Mouse (Mus musculus) hindbrain, embryonic 14.5 days (tissue): ENCODE measurements around the gene Ldhc. TPM values are rescaled to one million over a fixed set of nuclear protein-coding genes. Genes with fewer than 3 reads are reported as not detected.
"Not testable (repeated sequence)": the region's sequence is repeated elsewhere in the genome, so short reads cannot be mapped to it uniquely, and the experiment has no call there.

Experiments used
- ATAC-seq: fragments of 200-750 bp; cut with Nextera tagmentation; 2 replicates; pipeline ENCODE4 v1.8.0; 2017; ENCODE audit warnings: moderate number of reproducible peaks, mild to moderate bottlenecking, moderate TSS enrichment, moderate library complexity; ENCODE audit not compliant: low FRiP score
- DNase-seq: peaks from one replicate; pipeline ENCODE4 v3.0.0-alpha.2; 2015; ENCODE audit warnings: low spot score
- H3K27ac ChIP-seq: fragments of 300-500 bp; sonication (generic); 2 replicates; pipeline ENCODE4 v1.5.1; 2014; ENCODE audit warnings: mild to moderate bottlenecking, moderate library complexity
- H3K27me3 ChIP-seq: fragments of 300-500 bp; sonication (generic); 2 replicates; pipeline ENCODE4 v1.6.1; 2014; ENCODE audit warnings: mild to moderate bottlenecking, low read length, mixed read lengths; ENCODE audit not compliant: control insufficient read depth, insufficient read depth
- H3K36me3 ChIP-seq: fragments of 300-500 bp; sonication (generic); replicated peaks from 2 replicates; pipeline ENCODE4 v1.6.1; 2014; ENCODE audit not compliant: control insufficient read depth, insufficient read depth
- H3K4me1 ChIP-seq: fragments of 300-500 bp; sonication (generic); replicated peaks from 2 replicates; pipeline ENCODE4 v1.6.1; 2014; ENCODE audit warnings: antibody characterized with exemption, low read length, mixed read lengths; ENCODE audit not compliant: control insufficient read depth, insufficient read depth
- H3K4me2 ChIP-seq: fragments of 300-500 bp; sonication (generic); replicated peaks from 2 replicates; pipeline ENCODE4 v1.6.1; 2014; ENCODE audit warnings: mild to moderate bottlenecking, moderate library complexity
- H3K4me3 ChIP-seq: fragments of 300-500 bp; sonication (generic); replicated peaks from 2 replicates; pipeline ENCODE4 v1.5.1; 2014; ENCODE audit warnings: mild to moderate bottlenecking, low read length
- H3K9ac ChIP-seq: fragments of 300-500 bp; sonication (generic); 2 replicates; pipeline ENCODE4 v1.6.1; 2014
- H3K9me3 ChIP-seq: fragments of 300-500 bp; sonication (generic); 2 replicates; pipeline ENCODE4 v1.6.1; 2016; ENCODE audit warnings: low read length; ENCODE audit not compliant: control insufficient read depth
- WGBS: fragments of 180-500 bp; shearing (Covaris S2); extraction: QIAGEN DNeasy Blood & Tissue Kit; methylation state at CpG from one replicate; pipeline ENCODE4 v1.1.7; 2014; 5-methylcytosine and 5-hydroxymethylcytosine counted together
- polyA plus RNA-seq: library from polyadenylated mRNA; unstranded; fragments of >200 nt; fragmentation: Nextera tagmentation; extraction: Ambion mirVana; gene quantifications from 2 replicates; pipeline ENCODE4 v1.2.1, GENCODE M21; 2014

Gene Ldhc
- polyA plus RNA-seq, 1 experiment from 2014 or later: 0.19 TPM

DNA sequence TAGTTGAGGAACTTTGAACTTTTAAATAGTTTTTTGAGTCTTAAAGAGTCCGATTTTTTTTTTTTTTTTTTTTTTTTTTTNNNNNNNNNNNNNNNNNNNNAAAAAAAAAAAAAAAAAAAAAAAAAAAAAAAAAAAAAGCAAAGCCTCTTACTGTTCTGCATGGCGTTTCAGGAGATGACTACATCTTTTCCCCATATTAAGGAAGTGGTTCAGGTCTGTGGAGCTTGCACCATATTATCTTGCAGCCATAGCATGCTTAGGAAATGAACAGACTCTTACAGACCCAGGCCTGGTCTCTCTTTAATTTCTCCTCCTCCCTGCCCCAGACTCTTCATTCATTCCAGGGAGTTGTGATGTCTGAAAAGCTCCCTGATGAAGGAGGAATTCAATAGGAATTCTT lies 20.0 kb downstream of the Ldhc start:
- DNase-seq: no peak
- H3K27ac ChIP-seq: no peak overlapping the region
- ATAC-seq: no peak
- H3K4me2 ChIP-seq: no peak overlapping the region
- H3K9me3 ChIP-seq: no peaks in the 10 kb centered on the region
- H3K27me3 ChIP-seq: no peaks in the 10 kb centered on the region
- peaks cover 17% of the 10 kb centered on the region for H3K36me3 ChIP-seq
- WGBS: 83% methylated on average over 2 of the region's 2 CpGs
- H3K4me1 ChIP-seq: no peaks in the 10 kb centered on the region
- H3K9ac ChIP-seq: no peak overlapping the region
- H3K4me3 ChIP-seq: no peak overlapping the region

DNA sequence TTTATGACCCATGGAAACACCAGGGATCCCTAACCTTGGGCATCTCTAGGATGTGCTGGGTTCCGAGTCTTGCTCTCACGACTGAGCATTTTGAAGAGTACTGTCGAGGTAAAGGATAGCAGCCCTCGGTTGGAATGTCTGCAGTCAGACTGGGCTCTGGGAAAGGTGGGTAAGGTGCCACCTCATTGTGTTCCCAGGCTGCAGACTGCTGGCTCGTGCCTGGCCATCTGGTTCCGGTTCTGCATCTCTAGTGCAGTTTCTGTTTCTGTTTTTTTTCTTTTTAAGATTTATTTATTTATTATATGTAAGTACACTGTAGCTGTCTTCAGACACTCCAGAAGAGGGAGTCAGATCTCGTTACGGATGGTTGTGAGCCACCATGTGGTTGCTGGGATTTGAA lies 20.9 kb downstream of the Ldhc start:
- H3K27me3 ChIP-seq, ATAC-seq, H3K9me3 ChIP-seq, H3K4me3 ChIP-seq, H3K4me1 ChIP-seq, H3K27ac ChIP-seq, H3K9ac ChIP-seq, H3K4me2 ChIP-seq, DNase-seq: not testable (repeated sequence)
- peaks cover 26% of the 10 kb centered on the region for H3K36me3 ChIP-seq
- 91% methylated on average over 6 of the region's 8 CpGs for WGBS

DNA sequence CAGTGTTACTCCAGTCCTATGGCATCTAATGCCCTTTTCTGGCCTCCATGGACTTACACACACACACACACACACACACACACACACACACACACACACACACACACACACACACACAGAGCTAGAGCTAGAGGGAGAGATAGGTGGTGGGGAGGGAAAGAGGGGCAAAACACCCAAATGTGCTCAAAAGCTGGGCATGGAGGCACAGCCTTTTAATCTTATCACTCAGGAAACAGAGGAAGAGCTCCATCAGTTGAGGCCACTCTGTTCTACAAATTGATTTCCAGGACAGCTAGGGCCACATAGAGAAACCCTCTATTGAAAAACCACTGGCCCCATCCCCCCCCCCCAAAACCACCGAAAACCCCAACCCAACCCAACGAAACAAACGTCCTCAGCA lies 22.3 kb downstream of the Ldhc start:
- no peak for DNase-seq
- Histone ChIP-seq H3K36me3 (peaks cover 40% of the 10 kb centered on the region), H3K27ac (no peak overlapping the region), H3K4me1 (no peaks in the 10 kb centered on the region), H3K4me3 (no peak overlapping the region), H3K4me2 (no peak overlapping the region), H3K9ac (no peak overlapping the region), H3K27me3 (no peaks in the 10 kb centered on the region), H3K9me3 (no peaks in the 10 kb centered on the region)
- WGBS: 89% methylated on average over 3 of the region's 3 CpGs
- ATAC-seq: no peak

DNA sequence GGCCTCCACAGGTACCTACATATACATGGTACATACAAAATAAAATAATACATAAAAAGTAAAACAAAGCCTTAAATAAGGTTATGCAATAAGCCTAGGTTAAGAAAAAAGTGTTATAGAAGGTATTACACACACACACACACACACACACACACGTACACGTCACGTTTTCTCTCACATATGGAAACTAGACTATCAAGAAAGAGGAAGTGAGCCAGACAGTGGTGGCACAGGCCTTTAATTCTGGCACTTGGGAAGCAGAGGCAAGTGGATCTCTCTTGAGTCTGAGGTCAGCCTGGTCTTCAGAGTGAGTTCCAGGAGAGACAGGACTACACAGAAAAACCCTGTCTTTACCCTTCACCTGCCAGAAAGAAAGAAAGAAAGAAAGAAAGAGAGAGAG lies 34.5 kb downstream of the Ldhc start:
- no peak for DNase-seq

DNA sequence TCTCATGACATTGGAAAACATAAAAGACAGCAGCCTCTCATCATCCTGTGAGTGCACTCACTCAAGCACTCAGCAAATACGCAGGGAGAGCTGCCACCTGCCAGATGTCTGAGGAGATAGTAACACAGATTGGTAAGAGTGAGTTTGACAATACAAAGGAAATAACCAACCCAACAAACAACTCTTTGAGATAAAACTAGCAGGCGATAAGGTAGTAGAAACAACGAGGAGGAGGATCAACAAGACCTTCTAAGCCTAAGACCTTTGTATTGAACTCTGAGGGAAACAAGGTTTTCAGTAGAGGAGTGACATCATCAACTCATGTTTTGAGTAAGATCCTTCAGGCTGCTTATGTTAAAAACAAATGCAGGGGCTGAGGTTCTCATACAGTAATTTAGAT lies 38.3 kb downstream of the Ldhc start:
- Histone ChIP-seq H3K9me3 (no peaks in the 10 kb centered on the region), H3K4me2 (no peak overlapping the region), H3K27ac (no peak overlapping the region), H3K4me1 (no peaks in the 10 kb centered on the region), H3K9ac (no peak overlapping the region), H3K36me3 (peaks cover 97% of the 10 kb centered on the region), H3K4me3 (no peak overlapping the region), H3K27me3 (no peaks in the 10 kb centered on the region)
- no peak for DNase-seq
- ATAC-seq: no peak
- 96% methylated on average over 3 of the region's 3 CpGs for WGBS

More for the DNA sequence above, 34.5 kb downstream of the Ldhc start:
- no peak for ATAC-seq
- Histone ChIP-seq H3K4me3 (no peak overlapping the region), H3K36me3 (peaks cover 96% of the 10 kb centered on the region), H3K4me2 (no peak overlapping the region), H3K27me3 (no peaks in the 10 kb centered on the region), H3K9ac (no peak overlapping the region), H3K27ac (no peak overlapping the region), H3K4me1 (no peaks in the 10 kb centered on the region), H3K9me3 (no peaks in the 10 kb centered on the region)
- 92% methylated on average over 3 of the region's 3 CpGs for WGBS

DNA sequence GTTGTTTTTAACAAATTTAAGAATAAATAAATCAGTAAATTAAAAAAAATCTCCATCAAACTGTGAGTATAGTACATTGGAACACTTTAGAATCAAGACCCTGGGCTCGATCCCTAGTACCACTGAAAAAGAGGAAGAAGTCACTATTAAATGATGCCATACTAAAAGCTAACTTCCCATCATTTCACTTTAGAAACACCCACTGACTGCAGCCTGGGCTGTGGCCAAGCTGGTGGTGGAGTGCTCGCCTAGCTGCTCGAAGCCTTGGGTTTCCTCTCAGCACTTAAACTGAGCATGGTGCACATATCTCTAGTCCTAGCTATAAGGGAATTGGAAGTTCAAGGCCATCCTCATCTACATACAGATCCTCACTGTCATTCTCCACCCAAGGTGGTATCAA lies 50.2 kb downstream of the Ldhc start:
- WGBS: 93% methylated on average over 3 of the region's 3 CpGs
- no peaks in the 10 kb centered on the region for H3K27me3 ChIP-seq
- peaks cover 83% of the 10 kb centered on the region for H3K36me3 ChIP-seq
- H3K27ac ChIP-seq: no peak overlapping the region
- H3K9ac ChIP-seq: no peak overlapping the region
- DNase-seq (no peak), ATAC-seq (no peak)
- H3K4me1 ChIP-seq: no peaks in the 10 kb centered on the region
- no peak overlapping the region for H3K4me2 ChIP-seq
- H3K4me3 ChIP-seq: no peak overlapping the region
- H3K9me3 ChIP-seq: no peaks in the 10 kb centered on the region

DNA sequence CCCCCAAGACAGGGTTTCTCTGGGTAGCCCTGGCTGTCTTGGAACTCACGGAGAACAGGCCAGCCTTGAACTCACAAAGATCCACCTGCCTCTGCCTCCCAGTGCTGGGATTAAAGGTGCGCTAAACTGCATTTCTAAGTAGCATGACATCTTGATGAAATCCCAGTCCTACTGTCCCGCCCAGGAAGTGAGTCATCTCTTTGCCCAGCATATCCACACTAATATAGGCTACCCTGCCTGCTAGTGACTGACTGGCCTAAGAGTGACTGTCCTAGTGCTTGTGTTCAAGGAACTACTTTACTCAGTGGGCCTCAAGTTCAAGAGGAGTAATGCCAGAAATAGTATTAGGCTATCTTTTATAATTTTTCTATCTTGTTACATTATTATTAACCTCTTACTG lies 55.4 kb downstream of the Ldhc start:
- H3K27ac ChIP-seq: no peak overlapping the region
- 94% methylated on average over 3 of the region's 3 CpGs for WGBS
- no peak overlapping the region for H3K4me3 ChIP-seq
- peaks cover 45% of the 10 kb centered on the region for H3K36me3 ChIP-seq
- peaks cover 20% of the 10 kb centered on the region for H3K4me1 ChIP-seq
- no peak for ATAC-seq
- H3K27me3 ChIP-seq: no peaks in the 10 kb centered on the region
- no peak overlapping the region for H3K4me2 ChIP-seq
- DNase-seq: no peak
- H3K9ac ChIP-seq: no peak overlapping the region
- no peaks in the 10 kb centered on the region for H3K9me3 ChIP-seq

DNA sequence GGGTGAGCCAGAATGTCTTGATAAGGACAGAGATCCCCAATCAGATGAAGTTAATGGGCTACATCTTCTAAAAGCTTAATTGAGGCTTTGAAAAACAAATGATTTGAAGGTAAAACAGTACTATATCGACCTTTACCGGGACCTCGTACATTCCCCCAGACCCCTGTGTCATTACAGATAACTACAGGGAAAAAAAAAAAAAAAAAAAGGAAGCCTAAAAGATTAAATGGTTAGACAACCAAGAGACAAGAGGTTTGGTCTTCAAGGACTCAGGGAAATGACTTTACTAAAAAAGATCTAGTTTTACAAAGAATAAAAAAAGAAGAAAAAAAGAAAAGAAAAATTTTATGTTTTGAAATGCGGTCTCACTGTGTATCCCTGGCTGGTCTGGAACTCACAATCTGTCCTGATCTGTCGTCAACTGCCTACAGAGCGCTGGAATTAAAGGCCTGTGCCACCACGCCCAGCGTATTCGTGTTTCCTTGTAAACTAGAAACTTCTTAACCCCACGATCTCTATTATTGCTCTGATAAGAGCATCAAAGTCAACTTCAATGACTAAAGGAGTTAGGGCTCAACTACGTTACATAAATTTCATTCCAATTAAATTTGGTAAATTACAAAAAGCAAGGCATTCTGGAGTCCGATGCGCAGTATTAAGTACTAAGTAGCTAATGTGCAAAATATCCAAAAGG lies 57.8 kb downstream of the Ldhc start:
- WGBS: 21% methylated on average over 13 of the region's 13 CpGs
- DNase-seq (peak; percentile 38), ATAC-seq (no peak)

DNA sequence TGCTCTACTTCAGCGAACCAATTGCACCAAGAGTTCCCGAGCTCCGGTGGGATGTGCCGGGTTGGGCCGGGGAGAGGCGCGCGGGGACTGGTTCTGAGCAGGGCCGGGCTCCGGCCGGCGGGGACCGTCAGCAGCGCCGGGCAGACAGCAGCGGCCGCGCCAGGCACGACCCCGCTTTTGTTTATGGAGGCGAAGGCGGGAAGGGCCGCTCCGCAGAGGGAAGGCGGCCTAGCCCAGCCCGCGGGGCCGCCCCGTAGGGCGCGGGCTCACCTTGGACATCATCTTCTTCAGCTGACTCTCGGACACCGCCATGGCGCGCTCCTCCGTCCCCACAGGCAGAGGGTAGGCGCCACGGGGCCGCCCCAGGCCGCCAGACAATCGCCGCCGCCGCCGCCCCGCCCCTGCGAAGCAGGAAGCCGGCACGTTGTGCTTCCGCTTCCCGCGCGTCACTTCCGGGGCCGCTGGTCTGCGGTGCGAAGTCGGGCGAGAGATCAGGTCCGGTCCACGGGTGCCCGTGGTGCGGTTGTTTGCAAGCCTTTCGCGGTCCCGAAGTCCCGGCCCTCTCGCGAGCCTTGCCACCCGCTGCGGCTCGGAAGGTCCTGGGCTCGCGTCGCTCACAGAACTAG lies 58.7 kb downstream of the Ldhc start, which contains the start of gene Tsg101:
Tsg101 (minus strand) TSS at position 419 of the 626 bp plus-strand sequence.
- Histone ChIP-seq H3K9ac (peak within 1 kb of the TSS; percentile 92), H3K4me2 (peak within 1 kb of the TSS; percentile 61), H3K9me3 (no peaks in the 10 kb centered on the region), H3K4me3 (peak within 1 kb of the TSS; percentile 96), H3K36me3 (peaks cover 17% of the 10 kb centered on the region), H3K27ac (peak within 1 kb of the TSS; percentile 97), H3K4me1 (peaks cover 20% of the 10 kb centered on the region), H3K27me3 (no peaks in the 10 kb centered on the region)
- DNase-seq: peak; percentile 92
- WGBS: 0% methylated on average over 64 of the region's 75 CpGs
- ATAC-seq: peak; percentile 96

More for the DNA sequence above, 57.8 kb downstream of the Ldhc start:
- Histone ChIP-seq H3K4me1 (peaks cover 20% of the 10 kb centered on the region), H3K36me3 (peaks cover 24% of the 10 kb centered on the region), H3K9ac (peak overlapping the region; percentile 92), H3K27me3 (no peaks in the 10 kb centered on the region), H3K27ac (peak overlapping the region; percentile 97), H3K4me2 (peak overlapping the region; percentile 61), H3K4me3 (peak overlapping the region; percentile 96), H3K9me3 (no peaks in the 10 kb centered on the region)
